Mouse (Mus musculus): ENCODE results near the gene Plxnd1.

GRCm38 (mm10) chr6:115958445-115958844 is 36.4 kb downstream of the Plxnd1 start:
- TF ChIP-seq CTCF (IDR thresholded peaks at IDR 0.05; ENCODE audit: extremely low read depth, insufficient read length, insufficient replicate concordance, low read depth, low read length) (no peak), POLR2A (IDR thresholded peaks at IDR 0.05; ENCODE audit: low read depth, low read length) (no peak)

Data from small intestine, adult 2 months (tissue).